Mouse (Mus musculus): ENCODE measurements around the gene Tldc1. TPM values are rescaled to one million over a fixed set of nuclear protein-coding genes. Genes with fewer than 3 reads are reported as not detected.
A peak's percentile ranks its signal among the peaks of the same experiment; 100 is the strongest.

Gene Tldc1
- polyA plus RNA-seq, 1 experiment from 2014 or later: 6.1 TPM

GRCm38 (mm10) chr8:119761692-119762091, 16.5 kb downstream of the Tldc1 start:
- WGBS (ENCODE audit: insufficient replicate concordance): 70% methylated on average over 11 of the region's 11 CpGs
- no peak for ATAC-seq
- peaks cover 20% of the 10 kb centered on the region for H3K36me3 ChIP-seq

GRCm38 (mm10) chr8:119756538-119756937, 21.7 kb downstream of the Tldc1 start:
- Histone ChIP-seq H3K9ac (no peak overlapping the region), H3K27me3 (replicated peaks) (peaks cover 24% of the 10 kb centered on the region; the same call in 1 of the 2 replicates), H3K36me3 (peaks cover 9% of the 10 kb centered on the region), H3K4me3 (no peak overlapping the region), H3K27ac (no peak overlapping the region), H3K9me3 (replicated peaks) (no peaks in the 10 kb centered on the region), H3K4me2 (no peak overlapping the region), H3K4me1 (peaks cover 19% of the 10 kb centered on the region)
- WGBS (ENCODE audit: insufficient replicate concordance): 43% methylated on average over 5 of the region's 5 CpGs
- ATAC-seq: no peak

More at GRCm38 (mm10) chr8:119761692-119762091, 16.5 kb downstream of the Tldc1 start:
- H3K4me3 ChIP-seq: no peak overlapping the region
- no peaks in the 10 kb centered on the region for H3K27me3 ChIP-seq (replicated peaks)
- no peak overlapping the region for H3K27ac ChIP-seq
- H3K9me3 ChIP-seq (replicated peaks): no peaks in the 10 kb centered on the region
- H3K9ac ChIP-seq: no peak overlapping the region
- peaks cover 47% of the 10 kb centered on the region for H3K4me1 ChIP-seq
- no peak overlapping the region for H3K4me2 ChIP-seq

- Histone ChIP-seq H3K4me2 (peak overlapping the region; percentile 69), H3K4me1 (peaks cover 19% of the 10 kb centered on the region), H3K4me3 (no peak overlapping the region), H3K27me3 (replicated peaks) (peaks cover 24% of the 10 kb centered on the region; the same call in 1 of the 2 replicates), H3K9ac (peak overlapping the region; percentile 12; the same call in 1 of the 2 replicates), H3K27ac (no peak overlapping the region), H3K9me3 (replicated peaks) (no peaks in the 10 kb centered on the region), H3K36me3 (peaks cover 4% of the 10 kb centered on the region; the same call in 1 of the 2 replicates)
- whole genome bisulfite sequencing (ENCODE audit: insufficient replicate concordance): 42% methylated on average over 2 of the region's 2 CpGs
- 0 out of 2 replicates have a peak, but pooled peaks have one; percentile 6 for ATAC-seq
Measured at GRCm38 (mm10) chr8:119756147-119756461, 22.1 kb downstream of the Tldc1 start.

GRCm38 (mm10) chr8:119755238-119756146, 22.7 kb downstream of the Tldc1 start:
- 17% methylated on average over 28 of the region's 28 CpGs for WGBS (ENCODE audit: insufficient replicate concordance)
- peaks cover 24% of the 10 kb centered on the region; the same call in 1 of the 2 replicates for H3K27me3 ChIP-seq (replicated peaks)
- no peak overlapping the region for H3K27ac ChIP-seq
- peak overlapping the region; percentile 49 for H3K4me3 ChIP-seq
- H3K9ac ChIP-seq: peak overlapping the region; percentile 12
- H3K36me3 ChIP-seq: no peaks in the 10 kb centered on the region
- no peaks in the 10 kb centered on the region for H3K9me3 ChIP-seq (replicated peaks)
- peak; percentile 42 for ATAC-seq
- H3K4me1 ChIP-seq: peaks cover 19% of the 10 kb centered on the region
- peak overlapping the region; percentile 69 for H3K4me2 ChIP-seq

- Histone ChIP-seq H3K4me3 (no peak overlapping the region), H3K9me3 (replicated peaks) (no peaks in the 10 kb centered on the region), H3K36me3 (no peaks in the 10 kb centered on the region), H3K4me1 (no peaks in the 10 kb centered on the region), H3K4me2 (no peak overlapping the region), H3K27me3 (replicated peaks) (no peaks in the 10 kb centered on the region), H3K27ac (no peak overlapping the region), H3K9ac (no peak overlapping the region)
- 52% methylated on average over 4 of the region's 4 CpGs for WGBS (ENCODE audit: insufficient replicate concordance)
- no peak for ATAC-seq
Measured at GRCm38 (mm10) chr8:119744604-119745003, 33.6 kb downstream of the Tldc1 start.

- 0 out of 2 replicates have a peak, but pooled peaks have one; percentile 19 for ATAC-seq
- Histone ChIP-seq H3K27me3 (replicated peaks) (no peaks in the 10 kb centered on the region), H3K4me3 (no peak overlapping the region), H3K9me3 (replicated peaks) (no peaks in the 10 kb centered on the region), H3K9ac (no peak overlapping the region), H3K4me1 (peaks cover 11% of the 10 kb centered on the region), H3K27ac (no peak overlapping the region), H3K4me2 (no peak overlapping the region), H3K36me3 (no peaks in the 10 kb centered on the region)
- 46% methylated on average over 13 of the region's 13 CpGs for WGBS (ENCODE audit: insufficient replicate concordance)
Measured at GRCm38 (mm10) chr8:119743291-119744026, 34.8 kb downstream of the Tldc1 start.

GRCm38 (mm10) chr8:119742409-119742808, 35.8 kb downstream of the Tldc1 start:
- no peak overlapping the region for H3K9ac ChIP-seq
- no peaks in the 10 kb centered on the region for H3K36me3 ChIP-seq
- WGBS (ENCODE audit: insufficient replicate concordance): 71% methylated on average over 7 of the region's 7 CpGs
- no peak overlapping the region for H3K27ac ChIP-seq
- no peak overlapping the region for H3K4me3 ChIP-seq
- ATAC-seq: no peak
- H3K4me1 ChIP-seq: peaks cover 17% of the 10 kb centered on the region
- H3K4me2 ChIP-seq: no peak overlapping the region
- H3K9me3 ChIP-seq (replicated peaks): no peaks in the 10 kb centered on the region
- no peaks in the 10 kb centered on the region for H3K27me3 ChIP-seq (replicated peaks)

GRCm38 (mm10) chr8:119740634-119741033, 37.6 kb downstream of the Tldc1 start:
- Histone ChIP-seq H3K4me2 (no peak overlapping the region), H3K36me3 (no peaks in the 10 kb centered on the region), H3K9ac (no peak overlapping the region), H3K4me3 (no peak overlapping the region), H3K9me3 (replicated peaks) (no peaks in the 10 kb centered on the region), H3K4me1 (peaks cover 17% of the 10 kb centered on the region), H3K27ac (no peak overlapping the region), H3K27me3 (replicated peaks) (no peaks in the 10 kb centered on the region)
- WGBS (ENCODE audit: insufficient replicate concordance): 60% methylated on average over 4 of the region's 4 CpGs
- no peak for ATAC-seq

- no peak overlapping the region for H3K27ac ChIP-seq
- WGBS (ENCODE audit: insufficient replicate concordance): 46% methylated on average over 19 of the region's 19 CpGs
- H3K4me2 ChIP-seq: peak overlapping the region; percentile 24; the same call in 1 of the 2 replicates
- peak; percentile 61; the same call in 1 of the 2 replicates for ATAC-seq
- H3K4me1 ChIP-seq: peaks cover 17% of the 10 kb centered on the region
- 0 out of 2 replicates have a peak, but pooled peaks cover 7% of the 10 kb centered on the region for H3K27me3 ChIP-seq (replicated peaks)
- no peaks in the 10 kb centered on the region for H3K36me3 ChIP-seq
- H3K9me3 ChIP-seq (replicated peaks): no peaks in the 10 kb centered on the region
- no peak overlapping the region for H3K9ac ChIP-seq
- no peak overlapping the region for H3K4me3 ChIP-seq
Measured at GRCm38 (mm10) chr8:119738129-119738907, 39.9 kb downstream of the Tldc1 start.

GRCm38 (mm10) chr8:119737093-119737900, 40.9 kb downstream of the Tldc1 start:
- Histone ChIP-seq H3K9me3 (replicated peaks) (no peaks in the 10 kb centered on the region), H3K36me3 (no peaks in the 10 kb centered on the region), H3K4me2 (no peak overlapping the region), H3K4me3 (no peak overlapping the region), H3K27me3 (replicated peaks) (peaks cover 13% of the 10 kb centered on the region; the same call in 1 of the 2 replicates), H3K27ac (no peak overlapping the region), H3K4me1 (peaks cover 17% of the 10 kb centered on the region), H3K9ac (no peak overlapping the region)
- ATAC-seq: no peak
- 55% methylated on average over 11 of the region's 11 CpGs for WGBS (ENCODE audit: insufficient replicate concordance)
